Mouse (Mus musculus): ENCODE measurements around the gene Il12rb1. TPM values are rescaled to one million over a fixed set of nuclear protein-coding genes. Genes with fewer than 3 reads are reported as not detected.
"Not testable (repeated sequence)": the region's sequence is repeated elsewhere in the genome, so short reads cannot be mapped to it uniquely, and the experiment has no call there.

The Il12rb1 gene
- polyA plus RNA-seq, 1 experiment from 2014 or later: 0.35 TPM

DNA sequence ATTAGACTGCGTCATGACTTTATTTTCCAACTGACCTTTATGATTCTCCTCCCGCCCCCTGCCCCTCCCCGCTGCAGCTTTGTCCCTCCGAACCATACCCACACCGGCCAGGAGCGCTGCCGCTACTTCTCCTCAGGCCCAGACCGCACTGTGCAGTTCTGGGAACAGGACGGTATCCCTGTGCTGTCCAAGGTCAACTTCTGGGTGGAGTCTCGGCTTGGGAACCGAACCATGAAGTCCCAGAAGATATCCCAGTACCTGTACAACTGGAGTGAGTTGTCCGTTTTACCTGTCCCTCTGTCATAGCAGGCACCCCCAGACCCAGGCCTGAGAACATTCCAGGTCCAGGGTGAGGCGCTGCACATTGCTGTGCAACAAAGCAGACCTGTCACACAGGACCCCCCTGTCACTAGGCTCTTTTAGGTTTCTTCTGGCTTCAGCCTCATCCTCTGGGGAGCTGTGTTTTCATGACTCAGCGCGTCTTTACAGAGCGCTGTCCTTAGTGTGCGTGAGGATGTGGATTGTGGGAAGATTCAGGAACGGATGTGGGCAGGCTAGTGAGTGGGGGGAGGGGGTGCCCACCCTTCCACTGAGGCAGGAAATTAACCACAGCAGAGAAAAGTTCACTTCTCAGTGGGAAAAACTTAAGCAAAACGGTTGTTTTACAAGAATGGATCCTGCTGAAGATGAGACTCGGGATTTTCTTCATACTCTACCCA, 2.9 kb downstream of the Il12rb1 start:
- peaks cover 4% of the 10 kb centered on the region; the same call in 1 of the 2 replicates for H3K27me3 ChIP-seq (ENCODE audit: control insufficient read depth, insufficient read depth, low read depth, low read length)
- H3K4me2 ChIP-seq (ENCODE audit: low read depth, low read length): no peak overlapping the region
- no peaks in the 10 kb centered on the region for H3K36me3 ChIP-seq (ENCODE audit: control insufficient read depth, insufficient read depth)
- H3K9ac ChIP-seq (ENCODE audit: low read depth, low read length): no peak overlapping the region
- no peak overlapping the region for H3K4me3 ChIP-seq (ENCODE audit: low read depth, low read length)
- no peak overlapping the region for H3K27ac ChIP-seq (ENCODE audit: low read length)
- WGBS (ENCODE audit: insufficient replicate concordance): 42% methylated on average over 20 of the region's 20 CpGs
- no peaks in the 10 kb centered on the region for H3K9me3 ChIP-seq (replicated peaks; ENCODE audit: control insufficient read depth, low read length)
- peaks cover 18% of the 10 kb centered on the region for H3K4me1 ChIP-seq (ENCODE audit: control insufficient read depth, low read depth, low read length)
- no peak for ATAC-seq (ENCODE audit: low read depth)

DNA sequence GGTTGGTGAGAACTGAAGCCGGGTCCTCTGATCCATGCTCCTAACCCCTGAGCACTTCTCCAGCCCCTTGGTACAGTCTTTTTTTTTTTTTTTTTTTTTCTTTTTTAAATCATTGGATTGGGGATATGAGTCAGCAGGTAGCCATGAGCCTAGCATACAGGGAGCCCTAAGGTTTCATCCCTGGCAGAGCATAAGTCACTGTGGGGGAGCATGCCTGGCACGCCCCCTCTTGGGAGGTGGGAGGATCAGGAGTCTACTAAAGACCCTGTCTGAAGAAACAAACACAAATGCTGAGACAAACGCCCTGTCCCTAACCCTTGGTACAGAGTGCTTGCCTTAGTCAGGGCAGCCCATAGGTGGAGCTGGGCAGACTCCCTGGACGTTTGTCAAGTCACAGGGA, 3.8 kb downstream of the Il12rb1 start:
- WGBS (ENCODE audit: insufficient replicate concordance): 52% methylated on average over 4 of the region's 4 CpGs
- Histone ChIP-seq H3K4me2 (ENCODE audit: low read depth, low read length) (no peak overlapping the region), H3K4me3 (ENCODE audit: low read depth, low read length) (no peak overlapping the region), H3K9ac (ENCODE audit: low read depth, low read length) (no peak overlapping the region), H3K36me3 (ENCODE audit: control insufficient read depth, insufficient read depth) (no peaks in the 10 kb centered on the region), H3K27me3 (ENCODE audit: control insufficient read depth, insufficient read depth, low read depth, low read length) (peaks cover 10% of the 10 kb centered on the region), H3K27ac (ENCODE audit: low read length) (no peak overlapping the region), H3K9me3 (replicated peaks; ENCODE audit: control insufficient read depth, low read length) (no peaks in the 10 kb centered on the region), H3K4me1 (ENCODE audit: control insufficient read depth, low read depth, low read length) (peaks cover 19% of the 10 kb centered on the region)
- ATAC-seq (ENCODE audit: low read depth): no peak

DNA sequence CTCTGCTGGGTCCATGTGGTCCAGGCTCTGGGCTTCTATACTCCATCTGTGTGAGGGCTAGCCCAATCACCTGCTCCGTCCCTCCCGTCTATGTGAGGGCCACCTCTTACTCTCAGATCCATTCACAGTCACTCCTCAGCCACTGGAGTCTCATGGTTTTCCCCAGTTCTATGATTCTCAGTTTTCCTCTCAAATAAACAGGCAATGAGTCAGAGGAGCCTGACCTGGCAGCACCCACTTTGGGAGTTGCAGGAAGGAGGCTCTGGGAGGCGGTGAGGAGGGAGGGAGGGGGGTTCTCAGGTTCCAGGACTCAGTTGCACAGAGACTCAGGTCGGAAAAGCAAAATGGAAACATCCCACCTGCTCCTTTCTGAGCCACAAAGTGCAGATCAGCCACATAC, 4.6 kb downstream of the Il12rb1 start:
- H3K27me3 ChIP-seq (ENCODE audit: control insufficient read depth, insufficient read depth, low read depth, low read length): peaks cover 13% of the 10 kb centered on the region
- H3K4me1 ChIP-seq (ENCODE audit: control insufficient read depth, low read depth, low read length): peaks cover 16% of the 10 kb centered on the region
- WGBS (ENCODE audit: insufficient replicate concordance): 52% methylated on average over 4 of the region's 4 CpGs
- no peak for ATAC-seq (ENCODE audit: low read depth)
- H3K36me3 ChIP-seq (ENCODE audit: control insufficient read depth, insufficient read depth): no peaks in the 10 kb centered on the region
- no peaks in the 10 kb centered on the region for H3K9me3 ChIP-seq (replicated peaks; ENCODE audit: control insufficient read depth, low read length)
- H3K9ac ChIP-seq (ENCODE audit: low read depth, low read length): no peak overlapping the region
- H3K27ac ChIP-seq (ENCODE audit: low read length): no peak overlapping the region
- no peak overlapping the region for H3K4me3 ChIP-seq (ENCODE audit: low read depth, low read length)
- no peak overlapping the region for H3K4me2 ChIP-seq (ENCODE audit: low read depth, low read length)

DNA sequence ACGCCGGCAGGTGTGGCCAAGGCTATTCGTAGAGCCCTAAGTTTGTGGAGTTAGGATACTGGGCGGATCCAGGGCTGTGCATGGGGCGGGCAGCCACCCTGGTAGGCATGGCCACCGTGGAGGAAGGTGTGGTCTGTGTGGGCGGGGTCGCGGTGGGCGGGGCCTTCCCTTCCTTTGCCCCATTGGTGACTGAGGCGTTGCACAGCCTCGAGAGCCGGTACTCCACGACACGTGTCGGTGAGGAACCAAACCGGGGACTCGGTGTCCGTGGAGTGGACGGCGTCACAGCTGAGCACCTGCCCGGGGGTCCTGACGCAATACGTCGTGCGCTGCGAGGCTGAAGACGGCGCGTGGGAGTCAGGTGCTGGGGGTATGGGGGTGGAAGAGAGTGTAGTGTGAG, 8.4 kb downstream of the Il12rb1 start:
- H3K9ac ChIP-seq (ENCODE audit: low read depth, low read length): no peak overlapping the region

DNA sequence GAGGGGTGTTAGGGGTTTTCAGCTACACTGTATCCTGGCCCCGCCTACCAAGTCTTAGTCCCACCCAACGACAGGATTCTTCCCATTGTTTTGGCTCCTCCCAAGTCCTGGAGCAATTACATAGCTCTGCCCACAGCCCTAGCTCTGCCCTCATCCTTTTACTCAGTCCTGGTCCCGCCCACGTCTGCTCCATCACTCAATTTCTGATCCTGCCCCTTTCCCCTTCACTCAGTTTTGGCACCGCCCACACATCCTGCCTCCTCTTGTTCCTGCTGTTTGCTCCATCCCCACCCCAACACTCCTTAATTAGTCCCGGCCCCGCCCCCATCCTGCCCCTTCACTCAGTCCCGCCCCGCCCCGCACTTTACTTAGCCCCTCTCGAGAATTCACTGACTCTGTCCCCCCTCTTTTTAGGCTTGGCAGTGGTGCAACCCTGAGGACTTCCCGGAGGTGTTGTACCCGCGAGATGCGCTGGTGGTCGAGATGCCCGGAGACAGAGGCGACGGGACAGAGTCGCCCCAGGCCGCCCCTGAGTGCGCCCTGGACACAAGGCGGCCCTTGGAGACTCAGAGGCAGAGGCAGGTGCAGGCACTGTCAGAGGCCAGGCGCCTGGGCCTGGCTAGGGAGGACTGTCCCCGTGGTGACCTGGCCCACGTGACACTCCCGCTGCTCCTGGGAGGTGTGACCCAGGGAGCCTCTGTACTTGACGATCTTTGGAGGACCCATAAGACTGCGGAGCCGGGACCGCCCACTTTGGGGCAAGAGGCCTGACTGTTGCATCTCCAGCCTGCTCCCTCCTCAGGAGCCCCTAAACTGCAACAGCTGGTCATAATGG, 12.1 kb downstream of the Il12rb1 start:
- Histone ChIP-seq H3K9me3 (replicated peaks; ENCODE audit: control insufficient read depth, low read length) (no peaks in the 10 kb centered on the region), H3K9ac (ENCODE audit: low read depth, low read length) (no peak overlapping the region; the same call in 1 of the 2 replicates), H3K4me1 (ENCODE audit: control insufficient read depth, low read depth, low read length) (peaks cover 26% of the 10 kb centered on the region), H3K36me3 (ENCODE audit: control insufficient read depth, insufficient read depth) (no peaks in the 10 kb centered on the region), H3K4me3 (ENCODE audit: low read depth, low read length) (no peak overlapping the region; the same call in 1 of the 2 replicates), H3K4me2 (ENCODE audit: low read depth, low read length) (peak overlapping the region; percentile 31), H3K27me3 (ENCODE audit: control insufficient read depth, insufficient read depth, low read depth, low read length) (peaks cover 9% of the 10 kb centered on the region), H3K27ac (ENCODE audit: low read length) (no peak overlapping the region)
- 15% methylated on average over 31 of the region's 31 CpGs for WGBS (ENCODE audit: insufficient replicate concordance)
- ATAC-seq (ENCODE audit: low read depth): peak; percentile 46

More for the DNA sequence above, 8.4 kb downstream of the Il12rb1 start:
- Histone ChIP-seq H3K9me3 (replicated peaks; ENCODE audit: control insufficient read depth, low read length) (no peaks in the 10 kb centered on the region), H3K4me2 (ENCODE audit: low read depth, low read length) (peak overlapping the region; percentile 41), H3K27ac (ENCODE audit: low read length) (no peak overlapping the region), H3K27me3 (ENCODE audit: control insufficient read depth, insufficient read depth, low read depth, low read length) (peaks cover 9% of the 10 kb centered on the region), H3K4me1 (ENCODE audit: control insufficient read depth, low read depth, low read length) (peaks cover 22% of the 10 kb centered on the region), H3K4me3 (ENCODE audit: low read depth, low read length) (peak overlapping the region; percentile 20; the same call in 1 of the 2 replicates), H3K36me3 (ENCODE audit: control insufficient read depth, insufficient read depth) (no peaks in the 10 kb centered on the region)
- ATAC-seq (ENCODE audit: low read depth): peak; percentile 79
- WGBS (ENCODE audit: insufficient replicate concordance): 6% methylated on average over 30 of the region's 30 CpGs

DNA sequence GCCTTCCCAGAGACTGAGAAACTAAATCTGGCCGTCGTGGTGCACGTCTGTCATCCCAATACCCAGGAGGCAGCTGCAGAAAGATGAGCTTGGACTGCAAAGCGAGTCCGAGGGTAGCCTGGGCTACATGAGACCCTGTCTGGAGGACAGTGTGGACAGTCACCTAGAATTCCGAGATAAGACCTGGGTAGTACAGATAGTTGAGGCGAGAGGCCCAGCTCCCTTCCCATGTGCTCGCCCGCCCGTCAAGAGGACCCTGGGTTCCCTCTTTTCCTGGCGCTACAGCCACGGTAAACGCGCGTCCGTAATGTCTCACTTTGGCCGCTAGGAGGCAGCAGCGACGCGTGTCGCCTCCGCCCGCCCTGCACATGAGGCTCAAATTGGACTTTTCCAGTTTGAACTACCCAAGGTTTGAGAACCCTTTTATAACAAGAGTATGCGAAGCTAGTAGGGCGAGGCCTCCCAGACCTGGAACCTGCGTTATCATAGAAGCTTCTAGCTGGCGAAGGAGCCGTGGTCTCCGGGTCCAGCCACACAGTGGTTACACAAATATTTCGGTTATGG, 13.2 kb downstream of the Il12rb1 start:
- Histone ChIP-seq H3K9ac (ENCODE audit: low read depth, low read length) (0 out of 2 replicates have a peak overlapping the region, but pooled peaks have one; percentile 3), H3K4me2 (ENCODE audit: low read depth, low read length) (no peak overlapping the region), H3K36me3 (ENCODE audit: control insufficient read depth, insufficient read depth) (no peaks in the 10 kb centered on the region), H3K27ac (ENCODE audit: low read length) (no peak overlapping the region), H3K4me3 (ENCODE audit: low read depth, low read length) (no peak overlapping the region), H3K4me1 (ENCODE audit: control insufficient read depth, low read depth, low read length) (peaks cover 24% of the 10 kb centered on the region), H3K9me3 (replicated peaks; ENCODE audit: control insufficient read depth, low read length) (no peaks in the 10 kb centered on the region), H3K27me3 (ENCODE audit: control insufficient read depth, insufficient read depth, low read depth, low read length) (peaks cover 8% of the 10 kb centered on the region)
- 13% methylated on average over 30 of the region's 30 CpGs for WGBS (ENCODE audit: insufficient replicate concordance)
- peak; percentile 40 for ATAC-seq (ENCODE audit: low read depth)

DNA sequence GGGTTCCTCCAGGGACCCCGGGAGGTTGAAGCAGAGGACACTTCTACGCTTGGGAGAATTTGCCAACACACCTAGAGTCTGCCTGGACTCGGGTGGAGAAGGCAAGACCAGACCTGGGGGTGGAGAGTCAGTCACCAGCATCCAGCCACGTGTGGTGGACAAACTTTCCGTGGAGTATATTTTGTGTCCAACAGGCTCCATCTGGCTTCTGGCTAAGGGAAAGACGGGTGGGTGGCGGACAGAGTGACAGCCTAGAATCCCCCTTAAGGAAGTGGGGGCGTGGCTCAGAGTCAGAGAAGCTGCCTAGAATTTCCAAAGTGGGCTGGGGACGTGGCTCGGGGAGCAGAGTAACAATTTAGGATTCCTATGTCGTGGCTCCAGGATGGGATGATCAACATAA, 13.7 kb downstream of the Il12rb1 start:
- Histone ChIP-seq H3K4me3 (ENCODE audit: low read depth, low read length) (no peak overlapping the region), H3K4me1 (ENCODE audit: control insufficient read depth, low read depth, low read length) (peaks cover 19% of the 10 kb centered on the region), H3K36me3 (ENCODE audit: control insufficient read depth, insufficient read depth) (no peaks in the 10 kb centered on the region), H3K9ac (ENCODE audit: low read depth, low read length) (0 out of 2 replicates have a peak overlapping the region, but pooled peaks have one; percentile 3), H3K4me2 (ENCODE audit: low read depth, low read length) (no peak overlapping the region), H3K9me3 (replicated peaks; ENCODE audit: control insufficient read depth, low read length) (peaks cover 2% of the 10 kb centered on the region; the same call in 1 of the 2 replicates), H3K27ac (ENCODE audit: low read length) (no peak overlapping the region), H3K27me3 (ENCODE audit: control insufficient read depth, insufficient read depth, low read depth, low read length) (peaks cover 4% of the 10 kb centered on the region)
- no peak for ATAC-seq (ENCODE audit: low read depth)
- WGBS (ENCODE audit: insufficient replicate concordance): 42% methylated on average over 11 of the region's 11 CpGs

DNA sequence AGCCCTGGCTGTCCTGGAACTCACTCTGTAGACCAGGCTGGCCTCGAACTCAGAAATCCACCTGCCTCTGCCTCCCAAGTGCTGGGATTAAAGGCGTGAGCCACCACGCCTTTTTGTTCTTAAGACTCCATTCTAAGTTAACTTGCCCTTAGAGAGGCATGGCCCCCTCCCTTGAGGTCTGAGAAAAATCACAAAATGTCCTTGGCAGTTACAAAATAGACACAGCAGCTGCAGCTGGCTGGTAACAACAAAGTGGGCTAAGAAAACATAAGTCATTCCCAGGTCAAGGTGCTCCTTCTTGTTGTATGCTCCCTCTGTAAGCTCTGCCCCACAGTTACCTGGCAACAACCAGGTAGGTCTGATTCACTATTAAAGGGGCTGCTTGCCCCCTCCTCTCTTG, 14.3 kb downstream of the Il12rb1 start:
- not testable (repeated sequence) for H3K9ac ChIP-seq (ENCODE audit: low read depth, low read length); H3K27me3 ChIP-seq (ENCODE audit: control insufficient read depth, insufficient read depth, low read depth, low read length); H3K4me2 ChIP-seq (ENCODE audit: low read depth, low read length); H3K36me3 ChIP-seq (ENCODE audit: control insufficient read depth, insufficient read depth); H3K27ac ChIP-seq (ENCODE audit: low read length); ATAC-seq (ENCODE audit: low read depth); H3K9me3 ChIP-seq (replicated peaks; ENCODE audit: control insufficient read depth, low read length); H3K4me3 ChIP-seq (ENCODE audit: low read depth, low read length)
- 66% methylated on average over 3 of the region's 3 CpGs for WGBS (ENCODE audit: insufficient replicate concordance)
- H3K4me1 ChIP-seq (ENCODE audit: control insufficient read depth, low read depth, low read length): peaks cover 17% of the 10 kb centered on the region

All from liver, embryonic 16.5 days (tissue).